14 mouse cellular contexts compared by ENCODE assay signal in genomic region chr5:65857935-65858334, GRCm38 (mm10). TPM values are rescaled to one million over a fixed set of nuclear protein-coding genes. Genes with fewer than 3 reads are reported as not detected.
DNase-seq lines count a peak whose midpoint lies in the region; ATAC-seq and TF ChIP-seq lines count a peak whose summit lies in the region.
"Had no signal": no experiment of that assay in that cellular context is flagged by ENCODE, and none has a peak within 500 bp of the region (broad histone marks: within the 10 kb centered on the region; RNA-seq: fewer than 3 reads in every experiment).

No protein-coding gene starts in this region.

- ATAC-seq in midbrain, postnatal 0 days (ENCODE audit: low FRiP score): no peak
- ATAC-seq: intestine, postnatal 0 days; midbrain, embryonic 15.5 days had no signal

- TF ChIP-seq CTCF in midbrain, postnatal 0 days (IDR thresholded peaks at IDR 0.05): no peak

- H3K9me3 ChIP-seq in midbrain, postnatal 0 days (ENCODE audit: low read length): no peaks in the 10 kb centered on the region
- H3K9me3 ChIP-seq: limb, embryonic 15.5 days; midbrain, embryonic 15.5 days had no signal

- 75% methylated on average over 12 of the region's 12 CpGs for WGBS in midbrain, postnatal 0 days

- H3K36me3 ChIP-seq in midbrain, postnatal 0 days (ENCODE audit: insufficient read depth, low read length): no peaks in the 10 kb centered on the region
- H3K36me3 ChIP-seq: limb, embryonic 15.5 days; midbrain, embryonic 15.5 days had no signal

- H3K4me2 ChIP-seq in midbrain, postnatal 0 days (ENCODE audit: low read depth, low read length, poor library complexity, severe bottlenecking): no peak overlapping the region
- H3K4me2 ChIP-seq: limb, embryonic 15.5 days; midbrain, embryonic 15.5 days had no signal

- no peak overlapping the region for H3K9ac ChIP-seq in midbrain, postnatal 0 days (replicated peaks; ENCODE audit: low read length, poor library complexity, severe bottlenecking)
- H3K9ac ChIP-seq: limb, embryonic 15.5 days; midbrain, embryonic 15.5 days had no signal

- no peaks in the 10 kb centered on the region for H3K4me1 ChIP-seq in midbrain, postnatal 0 days (ENCODE audit: insufficient read depth, low read length)
- H3K4me1 ChIP-seq: midbrain, embryonic 15.5 days had no signal

- no peak overlapping the region for H3K4me3 ChIP-seq in midbrain, postnatal 0 days (ENCODE audit: low read depth, low read length)
- H3K4me3 ChIP-seq: erythroblast, embryonic 14.5 days; limb, embryonic 15.5 days; midbrain, embryonic 15.5 days had no signal

- peak; percentile 77 for DNase-seq in heart, adult 11 months
- no peak for DNase-seq in heart, adult 18-20 months
- DNase-seq in spleen, postnatal 36 days (ENCODE audit: low spot score in 2 of 2): peak; percentile 62 to 65
- no peak for DNase-seq in spleen, adult 12 weeks (ENCODE audit: low spot score)
- peak; percentile 21 for DNase-seq in mesoderm, embryonic 11.5 days (ENCODE audit: low read depth, low spot score)
- peak; percentile 72 for DNase-seq in thymus, postnatal 4 days
- DNase-seq in ovary, postnatal 36 days (ENCODE audit: low spot score): no peak
- DNase-seq in midbrain, postnatal 0 days (ENCODE audit: low spot score): no peak
- DNase-seq: adrenal gland, postnatal 10 days; lung, postnatal 14 days had no signal

- H3K27ac ChIP-seq in midbrain, postnatal 0 days (ENCODE audit: low read depth, low read length): no peak overlapping the region
- H3K27ac ChIP-seq: midbrain, embryonic 15.5 days had no signal

- H3K27me3 ChIP-seq in midbrain, postnatal 0 days (ENCODE audit: insufficient read depth, low read length): no peaks in the 10 kb centered on the region
- H3K27me3 ChIP-seq: limb, embryonic 15.5 days; midbrain, embryonic 15.5 days had no signal

RNA-seq across cellular contexts. Expression of gene Rhoh, which starts 3.1 kb away (rescaled TPM):
- 1 to 10 TPM in 1 of 2 experiments, under 1 TPM in 1; 0.45 to 1.4 TPM for total RNA-seq in heart, adult 18-20 months (2021)
- total RNA-seq in midbrain, postnatal 0 days (2014; rRNA removed): 0.33 and 1.5 TPM in 2 replicates
- 0.38 and 0.51 TPM in 2 replicates for polyA plus RNA-seq in midbrain, postnatal 0 days (2015; fragmentation: Nextera tagmentation; extraction: Ambion mirVana)
- polyA plus RNA-seq: erythroblast, embryonic 14.5 days had no signal

Comparison
In these comparisons a context has a peak if more than half of its experiments do, and no peak if none do; other contexts are left out.
1. DNase-seq: peak in heart, adult 11 months (single experiment), spleen, postnatal 36 days (2 of 2), mesoderm, embryonic 11.5 days (single experiment) and thymus, postnatal 4 days (single experiment); none in heart, adult 18-20 months (0 of 2), spleen, adult 12 weeks (single experiment), ovary, postnatal 36 days (single experiment) and midbrain, postnatal 0 days (single experiment).